Mouse (Mus musculus) heart, adult 2 months (tissue): ENCODE data around the gene Pctp. TPM values are rescaled to one million over a fixed set of nuclear protein-coding genes. Genes with fewer than 3 reads are reported as not detected.

Source experiments
- DNase-seq, 2 experiments: peaks; one replicate each; pipeline ENCODE4 v3.0.0; 2021
- H3K27ac ChIP-seq: fragments of 200-600 bp; 2 replicates; pipeline ENCODE4 v1.8.1; 2022
- H3K27me3 ChIP-seq: fragments of 200-500 bp; 2 replicates; pipeline ENCODE4 v1.6.1; 2012; ENCODE audit warnings: mild to moderate bottlenecking, low read length, inconsistent platforms, mixed read lengths; ENCODE audit not compliant: control insufficient read depth, insufficient read depth
- H3K36me3 ChIP-seq: fragments of 200-500 bp; 2 replicates; pipeline ENCODE4 v1.6.1; 2012; ENCODE audit warnings: low read length, inconsistent platforms; ENCODE audit not compliant: control insufficient read depth, insufficient read depth
- H3K4me1 ChIP-seq: fragments of 200-500 bp; 2 replicates; pipeline ENCODE4 v1.6.1; 2011; ENCODE audit warnings: low read length; ENCODE audit not compliant: control insufficient read depth, insufficient read depth
- H3K4me3 ChIP-seq: fragments of 200-600 bp; 2 replicates; pipeline ENCODE4 v1.8.1; 2022
- H3K79me2 ChIP-seq: fragments of 200-500 bp; replicated peaks from 2 replicates; pipeline ENCODE4 v1.6.1; 2012; ENCODE audit warnings: mild to moderate bottlenecking, inconsistent platforms, low read length, moderate library complexity, mixed read lengths; ENCODE audit not compliant: control insufficient read depth, insufficient read depth
- H3K9ac ChIP-seq: fragments of 200-500 bp; 2 replicates; pipeline ENCODE4 v1.6.1; 2012; ENCODE audit warnings: low read depth, mild to moderate bottlenecking, control low read depth, inconsistent platforms, low read length, mixed read lengths
- CTCF ChIP-seq: fragments of 200-600 bp; IDR thresholded peaks from 2 replicates; pipeline ENCODE4 v1.8.1; 2022; ENCODE audit warnings: antibody characterized with exemption, mild to moderate bottlenecking, moderate library complexity
- EP300 ChIP-seq: fragments of 200-500 bp; IDR thresholded peaks from 2 replicates; pipeline ENCODE4 v1.6.1; 2011; ENCODE audit warnings: low read depth, low read length, control low read depth; ENCODE audit not compliant: insufficient read depth
- POLR2A ChIP-seq: fragments of 200-500 bp; IDR thresholded peaks from 2 replicates; pipeline ENCODE4 v1.6.1; 2011; ENCODE audit warnings: mild to moderate bottlenecking, low read depth, low read length, control low read depth; ENCODE audit not compliant: insufficient read depth
- WGBS: fragments of 180-500 bp; shearing (Covaris S2); methylation state at CpG from one replicate; pipeline ENCODE4 v1.1.7; 2018; 5-methylcytosine and 5-hydroxymethylcytosine counted together
- intact Hi-C: fragments of 180-260 bp; cut with DNase I; formaldehyde crosslinking; loops from one replicate; pipeline ENCODE4 v1.15.1; 2025
- polyA plus RNA-seq: library from polyadenylated mRNA; depleted of rRNA; stranded (reverse); fragments of >200 nt; gene quantifications from 2 replicates; pipeline ENCODE4 v1.2.3, GENCODE M21; 2012
- total RNA-seq, 2 experiments: library from RNA; stranded (reverse); gene quantifications; 2 replicates each; pipeline ENCODE4 v1.2.3; 2021

Gene Pctp
- total and polyA plus RNA-seq, 3 experiments, result 2.2 to 4.4 (median 4.0) TPM

DNA sequence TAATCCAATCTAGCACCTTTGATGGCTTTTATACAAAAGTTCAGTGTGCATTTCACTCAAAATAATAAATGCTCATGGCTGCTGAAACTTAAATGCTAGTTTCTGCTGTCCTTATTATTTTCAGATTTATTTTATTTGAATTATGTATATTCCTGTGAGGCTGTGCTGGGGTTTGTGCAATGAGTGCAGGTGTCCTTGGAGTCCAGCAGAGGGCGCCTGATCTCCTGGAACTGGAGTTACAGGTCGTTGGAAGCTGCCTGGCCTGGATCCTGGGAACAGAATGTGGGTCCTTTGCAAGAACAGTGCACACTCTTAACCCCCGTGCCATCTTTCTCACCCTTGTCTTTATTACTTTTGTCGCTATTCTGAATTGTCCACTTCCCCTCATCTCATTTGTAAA lies 33.7 kb upstream of the Pctp start:
- TF ChIP-seq CTCF (peak; percentile 58), EP300 (no peak), POLR2A (no peak)
- H3K27me3 ChIP-seq, result no peaks in the 10 kb centered on the region
- H3K9ac ChIP-seq, result no peak overlapping the region
- H3K4me3 ChIP-seq, result no peak overlapping the region
- intact Hi-C loops, result loop anchor here (2.0 to 10.0 kb wide), 3 partner anchors 48 to 218 kb away; no protein-coding TSS in a partner anchor
- no peaks in the 10 kb centered on the region; the same call in 1 of the 2 replicates for H3K79me2 ChIP-seq
- H3K27ac ChIP-seq, result no peak overlapping the region
- peaks cover 1% of the 10 kb centered on the region; the same call in 1 of the 2 replicates for H3K4me1 ChIP-seq
- WGBS, result 88% methylated on average over 4 of the region's 4 CpGs
- no peaks in the 10 kb centered on the region for H3K36me3 ChIP-seq
- DNase-seq, result no peak

- 86% methylated on average over 14 of the region's 14 CpGs for WGBS
- H3K4me3 ChIP-seq, result no peak overlapping the region
- no peak overlapping the region for H3K27ac ChIP-seq
- H3K9ac ChIP-seq, result no peak overlapping the region
- H3K79me2 ChIP-seq, result no peaks in the 10 kb centered on the region; the same call in 1 of the 2 replicates
- no peak for TF ChIP-seq EP300
- no peak for TF ChIP-seq CTCF
- no peak for TF ChIP-seq POLR2A
- H3K4me1 ChIP-seq, result peaks cover 1% of the 10 kb centered on the region; the same call in 1 of the 2 replicates
- intact Hi-C loops, result loop anchor here (10.0 kb wide), 2 partner anchors 59 to 219 kb away; no protein-coding TSS in a partner anchor
- no peak for DNase-seq
- no peaks in the 10 kb centered on the region for H3K36me3 ChIP-seq
- H3K27me3 ChIP-seq, result no peaks in the 10 kb centered on the region
Observed at GRCm38 (mm10) chr11:90035532-90035931, 32.8 kb upstream of the Pctp start.

GRCm38 (mm10) chr11:90034646-90035045 lies 32.0 kb upstream of the Pctp start:
- H3K27ac ChIP-seq, result peak overlapping the region; percentile 70
- peak in 1 of 2 experiments; percentile 55 for DNase-seq
- no peak overlapping the region for H3K9ac ChIP-seq
- H3K79me2 ChIP-seq, result no peaks in the 10 kb centered on the region; the same call in 1 of the 2 replicates
- H3K27me3 ChIP-seq, result no peaks in the 10 kb centered on the region
- intact Hi-C loops, result loop anchor here (10.0 kb wide), 2 partner anchors 60 to 220 kb away; no protein-coding TSS in a partner anchor
- H3K36me3 ChIP-seq, result no peaks in the 10 kb centered on the region
- H3K4me3 ChIP-seq, result peak overlapping the region; percentile 5; the same call in 1 of the 2 replicates
- TF ChIP-seq CTCF (no peak), POLR2A (0 out of 2 replicates have a peak, but pooled peaks have one; percentile 35), EP300 (peak; percentile 64; the same call in 1 of the 2 replicates)
- peaks cover 4% of the 10 kb centered on the region for H3K4me1 ChIP-seq
- WGBS, result 48% methylated on average over 12 of the region's 12 CpGs

DNA sequence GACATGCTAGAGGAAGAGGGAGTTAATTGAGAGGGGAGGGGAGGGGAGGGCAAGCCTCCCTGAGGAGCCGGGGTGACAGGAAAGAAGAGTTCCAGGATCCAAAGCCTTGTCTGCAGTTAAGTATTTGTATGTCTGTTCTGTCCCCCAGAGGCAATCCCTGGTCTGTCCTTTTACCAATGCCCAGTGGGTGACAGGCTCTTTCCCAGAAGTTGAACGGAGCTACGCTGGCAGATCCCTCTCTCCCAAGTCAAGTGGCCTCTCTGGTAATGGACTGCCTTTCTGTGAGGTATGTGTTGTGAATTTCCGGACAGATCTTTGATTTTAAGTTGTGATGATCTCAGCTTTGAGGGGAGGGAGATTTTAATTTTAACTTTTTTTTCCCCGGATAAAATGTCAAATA lies 30.7 kb upstream of the Pctp start:
- DNase-seq, result no peak
- Histone ChIP-seq H3K27ac (peak overlapping the region; percentile 70), H3K4me1 (peaks cover 4% of the 10 kb centered on the region), H3K4me3 (peak overlapping the region; percentile 43), H3K9ac (peak overlapping the region; percentile 61), H3K36me3 (no peaks in the 10 kb centered on the region), H3K79me2 (no peaks in the 10 kb centered on the region), H3K27me3 (no peaks in the 10 kb centered on the region)
- TF ChIP-seq EP300, result no peak
- TF ChIP-seq POLR2A, result 0 out of 2 replicates have a peak, but pooled peaks have one; percentile 17
- TF ChIP-seq CTCF, result 0 out of 2 replicates have a peak, but pooled peaks have one; percentile 7
- 28% methylated on average over 5 of the region's 5 CpGs for WGBS
- intact Hi-C loops, result loop anchor here (10.0 kb wide), 2 partner anchors 61 to 221 kb away; no protein-coding TSS in a partner anchor

GRCm38 (mm10) chr11:90032807-90033206 lies 30.1 kb upstream of the Pctp start:
- no peaks in the 10 kb centered on the region for H3K27me3 ChIP-seq
- H3K4me1 ChIP-seq, result peaks cover 4% of the 10 kb centered on the region
- H3K36me3 ChIP-seq, result no peaks in the 10 kb centered on the region
- no peak for TF ChIP-seq CTCF
- no peak for TF ChIP-seq POLR2A
- TF ChIP-seq EP300, result no peak
- intact Hi-C loops, result loop anchor here (10.0 kb wide), 2 partner anchors 62 to 222 kb away; no protein-coding TSS in a partner anchor
- H3K9ac ChIP-seq, result peak overlapping the region; percentile 61
- no peak for DNase-seq
- H3K79me2 ChIP-seq, result no peaks in the 10 kb centered on the region
- no peak overlapping the region for H3K27ac ChIP-seq
- WGBS, result 15% methylated on average over 8 of the region's 8 CpGs
- H3K4me3 ChIP-seq, result peak overlapping the region; percentile 11; the same call in 1 of the 2 replicates

GRCm38 (mm10) chr11:90031076-90031475 lies 28.4 kb upstream of the Pctp start:
- peaks cover 4% of the 10 kb centered on the region for H3K4me1 ChIP-seq
- no peak for TF ChIP-seq POLR2A
- TF ChIP-seq EP300, result no peak
- TF ChIP-seq CTCF, result no peak
- H3K79me2 ChIP-seq, result no peaks in the 10 kb centered on the region
- peak overlapping the region; percentile 54 for H3K27ac ChIP-seq
- 45% methylated on average over 7 of the region's 7 CpGs for WGBS
- no peaks in the 10 kb centered on the region for H3K36me3 ChIP-seq
- H3K27me3 ChIP-seq, result no peaks in the 10 kb centered on the region
- intact Hi-C loops, result loop anchor here (10.0 kb wide), 2 partner anchors 64 to 224 kb away; no protein-coding TSS in a partner anchor
- peak overlapping the region; percentile 38 for H3K9ac ChIP-seq
- H3K4me3 ChIP-seq, result peak overlapping the region; percentile 53
- DNase-seq, result no peak
